Mouse (Mus musculus) lung, postnatal 10 days (tissue): ENCODE results near the gene Rnf126.
A peak's percentile ranks its signal among the peaks of the same experiment; 100 is the strongest.
"Not testable (repeated sequence)": the region's sequence is repeated elsewhere in the genome, so short reads cannot be mapped to it uniquely, and the experiment has no call there.

Experiments
- DNase-seq: peaks from one replicate; pipeline ENCODE4 v3.0.0; 2021

The Rnf126 gene

DNA sequence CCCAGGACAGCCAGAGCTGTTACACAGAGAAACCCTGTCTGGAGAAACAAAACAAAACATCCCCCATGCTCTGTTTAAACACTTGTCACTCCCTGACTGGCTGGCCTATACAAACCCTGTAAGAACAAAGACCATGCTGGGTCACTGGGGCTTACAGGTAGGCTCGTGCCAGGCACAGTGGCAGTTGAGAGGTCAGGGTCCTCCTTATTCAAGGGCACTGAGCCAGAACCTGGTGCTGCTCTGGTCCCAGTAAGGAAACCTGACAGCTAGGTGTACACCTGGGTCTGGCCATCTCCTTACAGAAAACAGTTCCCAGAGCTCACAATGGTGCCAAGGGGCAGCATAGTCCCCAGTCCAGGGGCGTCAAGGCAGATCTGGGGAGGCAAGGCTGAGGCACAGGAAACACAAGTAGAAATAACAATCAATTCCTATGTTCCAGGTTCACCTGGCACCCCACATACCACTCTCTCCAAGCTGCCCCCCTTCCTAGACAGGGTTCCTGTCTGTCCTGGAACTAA lies 1.5 kb downstream of the Rnf126 start:
- no peak for DNase-seq

DNA sequence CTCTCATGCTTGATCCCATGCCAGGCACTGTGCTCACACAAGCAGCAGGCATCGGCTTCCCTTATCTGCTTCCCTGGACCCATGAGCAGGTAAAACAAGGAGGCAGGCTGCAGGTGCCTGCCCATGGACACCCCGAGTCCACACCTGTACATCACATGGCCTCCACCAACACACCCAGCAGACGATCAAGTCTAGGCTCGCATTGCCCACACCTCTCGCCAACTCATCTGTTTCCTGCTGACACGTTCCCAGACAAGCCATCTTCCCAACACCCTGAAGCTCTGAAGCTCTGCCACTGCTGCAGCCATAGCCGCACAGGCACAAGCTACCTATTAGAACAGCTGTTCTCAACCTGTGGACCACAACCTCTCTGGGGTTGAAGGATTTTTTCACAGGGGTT lies 2.5 kb downstream of the Rnf126 start:
- DNase-seq: no peak

DNA sequence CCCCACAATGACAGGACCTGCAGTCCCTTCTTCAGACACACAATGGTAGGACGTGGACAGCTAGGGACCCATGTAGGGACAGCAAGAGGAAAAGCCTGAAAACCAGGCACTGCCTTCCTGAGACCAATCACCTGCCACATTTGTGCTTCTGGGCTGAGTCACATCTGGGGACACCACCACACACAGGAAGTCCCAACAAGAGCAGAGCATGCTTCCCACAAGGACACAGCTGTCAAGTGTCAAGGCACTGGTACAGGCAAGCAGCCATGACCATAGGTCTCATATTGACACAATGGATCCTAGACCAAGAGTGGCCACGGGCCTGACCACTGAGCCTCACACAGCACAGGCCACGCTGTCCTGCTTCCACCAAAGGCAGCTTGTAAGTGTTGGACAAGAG lies 3.9 kb downstream of the Rnf126 start:
- DNase-seq: no peak

DNA sequence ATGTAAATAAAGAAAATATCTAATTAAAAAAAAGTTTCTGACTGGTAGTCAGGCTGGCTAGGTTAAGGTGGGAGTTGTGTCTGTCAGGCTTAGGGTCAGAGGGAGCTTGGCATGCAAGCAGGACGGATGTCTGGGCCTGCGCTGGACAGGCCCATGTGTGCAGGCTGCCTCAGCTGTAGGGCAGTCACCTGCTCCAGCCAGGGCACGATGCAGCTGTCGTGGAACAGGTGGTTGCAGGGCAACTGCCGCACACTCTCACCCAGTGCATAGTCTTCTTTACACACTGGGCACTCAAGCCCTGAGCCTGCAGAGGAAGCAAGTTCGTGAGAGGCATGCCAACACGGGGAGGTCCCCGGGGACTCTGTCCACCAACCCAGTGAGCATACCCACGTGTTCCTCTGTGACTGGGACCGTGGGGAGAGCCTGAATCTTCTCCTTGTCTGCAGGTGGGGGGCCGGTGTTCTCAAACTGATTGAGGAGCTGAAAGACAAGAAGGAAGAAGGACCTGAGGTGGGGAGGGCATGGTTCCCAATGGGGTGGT lies 6.1 kb downstream of the Rnf126 start:
- DNase-seq: no peak

DNA sequence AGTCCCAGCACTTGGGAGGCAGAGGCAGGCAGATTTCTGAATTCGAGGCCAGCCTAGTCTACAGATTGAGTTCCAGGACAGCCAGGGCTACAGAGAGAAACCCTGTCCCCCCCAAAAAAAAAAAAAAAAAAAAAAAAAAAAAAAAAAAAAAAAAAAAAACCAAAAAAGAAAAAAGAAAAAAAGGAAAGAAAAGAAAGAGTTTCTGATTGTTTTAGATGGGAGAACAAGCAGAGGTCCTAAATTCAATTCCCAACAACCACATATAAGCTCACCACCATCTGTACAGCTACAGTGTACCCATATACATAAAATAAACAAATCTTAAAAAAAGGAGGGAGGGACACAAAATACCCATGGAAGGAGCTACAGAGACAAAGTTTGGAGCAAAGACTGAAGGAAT lies 7.1 kb downstream of the Rnf126 start:
- DNase-seq: not testable (repeated sequence)

DNA sequence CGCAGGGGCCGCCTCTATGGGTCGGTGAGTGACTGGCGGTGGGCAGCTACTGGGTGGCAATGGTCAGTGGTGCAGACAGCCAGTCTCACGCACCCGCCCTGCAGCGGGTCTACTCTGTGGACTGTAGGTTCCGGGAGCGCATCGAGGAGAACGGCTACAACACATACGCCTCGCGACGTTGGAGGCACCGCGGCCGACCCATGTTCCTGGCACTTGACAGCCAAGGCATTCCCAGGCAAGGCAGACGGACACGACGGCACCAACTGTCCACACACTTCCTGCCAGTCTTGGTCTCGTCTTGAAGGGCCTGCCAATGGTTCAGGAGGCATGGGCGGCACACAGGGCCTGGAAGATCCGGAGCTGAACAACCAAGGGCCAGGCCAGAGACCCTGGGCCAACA lies 10.1 kb downstream of the Rnf126 start:
- DNase-seq: no peak

DNA sequence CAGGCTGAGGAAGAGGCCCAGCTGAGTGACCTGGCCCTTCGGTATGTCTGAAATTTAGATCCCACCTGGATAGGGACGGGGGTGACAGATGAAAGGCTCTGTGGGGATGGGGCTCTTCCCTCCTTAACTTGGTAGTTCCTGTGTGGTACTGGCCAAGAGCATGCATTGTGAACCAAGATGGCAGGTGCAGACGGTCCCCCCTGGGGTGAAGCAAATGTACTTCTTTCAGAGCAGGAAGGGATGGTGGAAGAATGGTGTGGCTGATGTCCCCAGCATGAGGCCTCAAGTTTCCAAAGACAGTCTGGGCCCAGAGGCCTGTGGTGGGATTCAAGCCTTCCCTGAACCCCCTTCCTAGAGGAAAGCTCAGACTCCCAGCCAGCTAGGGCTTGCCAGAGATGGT lies 10.9 kb downstream of the Rnf126 start:
- DNase-seq: no peak

DNA sequence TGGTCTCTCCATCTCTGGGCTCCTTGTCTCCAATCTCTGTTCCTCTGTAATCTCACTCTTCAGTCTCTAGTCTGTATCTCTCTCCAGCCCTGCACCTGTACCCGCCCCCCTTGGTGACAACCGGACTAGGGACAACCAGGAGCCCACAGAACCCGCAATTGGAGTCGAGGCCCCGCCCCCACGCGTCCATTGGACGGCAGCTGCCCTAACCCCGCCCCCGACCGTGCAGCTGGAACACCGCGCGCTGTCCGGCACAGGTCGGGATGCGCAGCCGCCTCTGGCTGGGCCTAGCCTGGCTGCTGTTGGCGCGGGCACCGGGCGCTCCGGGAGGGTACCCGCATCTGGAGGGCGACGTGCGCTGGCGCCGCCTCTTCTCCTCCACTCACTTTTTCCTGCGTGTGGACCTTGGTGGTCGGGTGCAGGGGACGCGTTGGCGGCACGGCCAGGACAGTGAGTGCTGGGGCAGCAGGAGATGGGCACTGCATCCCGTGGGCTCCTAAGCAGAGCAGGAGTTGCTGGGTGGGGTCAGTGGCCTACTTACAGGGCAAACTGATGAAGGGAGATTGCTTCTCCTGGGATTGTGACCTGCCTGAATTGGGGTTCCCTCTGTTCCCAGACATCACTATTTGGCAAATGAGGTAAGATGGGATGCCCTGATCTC lies 11.8 kb downstream of the Rnf126 start, which contains the start of gene Fgf22:
Fgf22 (plus strand) TSS at position 221 of the 661 bp plus-strand sequence.
- peak; percentile 78 for DNase-seq

DNA sequence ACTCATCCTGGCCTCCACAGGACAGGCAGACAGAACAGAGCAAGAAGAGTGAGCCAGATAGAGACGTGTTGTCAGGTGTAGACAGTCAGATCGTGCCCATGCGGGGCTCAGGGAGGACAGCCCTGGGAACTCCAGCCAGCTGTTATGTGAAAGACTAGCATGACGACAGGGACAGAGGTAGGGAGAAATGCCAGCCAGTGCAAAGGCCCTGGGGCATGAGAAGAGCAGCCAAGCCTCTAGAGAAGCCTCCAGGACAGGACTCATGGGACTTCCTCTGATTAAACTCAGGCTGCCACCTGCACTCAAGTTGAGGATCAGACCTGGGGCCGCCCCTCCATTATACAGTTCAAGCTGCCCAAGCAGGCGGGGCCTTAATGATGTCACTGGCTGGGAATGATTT lies 18.3 kb downstream of the Rnf126 start:
- DNase-seq: no peak

DNA sequence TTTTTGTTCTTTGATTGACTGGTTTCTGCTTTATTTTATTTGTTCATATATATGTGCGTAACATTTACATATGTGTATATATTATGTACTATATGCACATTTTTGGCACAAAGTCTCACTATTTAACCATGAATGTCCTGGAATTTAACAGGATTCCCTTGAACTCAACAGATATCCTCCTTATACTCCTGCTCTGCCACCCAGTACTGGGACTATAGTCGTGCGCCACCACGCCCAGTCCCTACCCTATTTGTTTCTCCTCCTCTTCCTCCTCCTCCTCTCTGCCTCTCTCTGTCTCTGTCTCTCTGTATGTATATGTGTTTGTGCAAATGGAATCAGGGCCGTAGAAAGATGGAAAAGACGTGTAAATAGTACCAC lies 20.0 kb downstream of the Rnf126 start:
- no peak for DNase-seq

DNA sequence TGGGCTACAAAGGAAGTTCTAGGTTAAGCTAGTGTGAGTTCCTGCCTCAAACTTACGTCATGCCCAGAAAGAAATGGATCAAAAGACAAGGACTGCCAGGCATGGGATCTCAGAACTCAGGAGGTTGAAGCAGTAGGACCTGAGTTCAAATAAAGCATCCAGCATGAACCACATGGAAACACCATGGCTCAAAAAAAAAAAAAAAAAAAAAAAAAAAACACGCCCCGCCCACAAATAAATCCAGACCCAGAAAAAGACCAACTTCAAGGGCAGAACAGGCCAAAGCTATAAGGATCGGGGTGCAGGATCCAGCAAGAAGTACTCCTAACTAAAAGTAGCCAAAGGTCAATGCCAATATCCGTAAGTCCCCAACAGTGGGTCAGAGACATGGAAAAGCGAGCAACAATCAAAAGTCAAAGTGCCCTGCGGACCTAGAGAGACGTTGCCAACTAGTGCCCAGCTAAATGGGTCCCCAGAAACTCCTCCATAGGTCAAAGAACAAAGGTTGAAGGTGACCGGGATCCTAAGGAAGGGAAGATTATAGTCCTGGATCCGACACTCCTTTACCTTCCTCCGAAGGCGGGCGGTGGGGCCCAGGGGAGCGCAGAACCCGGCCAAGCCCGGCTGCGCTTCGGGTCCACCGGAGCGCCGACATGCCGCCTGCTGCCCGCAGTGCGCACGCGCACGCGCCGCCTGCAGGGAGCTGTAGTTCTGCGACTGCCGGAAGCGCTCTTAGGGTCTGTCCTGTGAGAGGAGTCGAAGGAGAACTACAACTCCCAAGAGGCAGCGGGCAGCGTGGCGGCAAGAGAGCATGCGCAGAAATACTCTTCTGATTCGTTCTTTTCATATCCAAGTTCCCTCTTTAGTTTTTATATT lies 20.6 kb downstream of the Rnf126 start, which contains the start of gene Polrmt:
Polrmt (minus strand) TSS at position 684 of the 876 bp plus-strand sequence.
- DNase-seq: peak; percentile 98

DNA sequence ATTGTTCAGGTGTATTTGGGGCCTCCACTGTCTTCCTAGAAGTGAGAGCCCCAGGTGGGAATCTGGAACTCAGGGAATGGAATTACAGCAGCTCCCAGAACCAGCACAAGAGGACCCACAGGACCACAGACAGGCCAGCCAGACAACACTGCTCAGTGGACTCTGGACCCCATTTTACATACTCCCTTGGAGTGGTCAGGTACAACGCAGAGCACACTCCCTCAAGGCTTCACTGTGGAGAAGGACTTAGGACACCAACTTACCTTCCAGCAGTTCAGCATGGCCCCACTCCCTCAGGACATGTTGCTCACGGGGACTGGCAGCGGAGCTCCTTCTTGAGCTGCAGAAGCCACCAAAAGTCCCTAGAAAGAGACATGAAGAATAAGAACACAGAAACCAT lies 21.3 kb downstream of the Rnf126 start:
- no peak for DNase-seq

DNA sequence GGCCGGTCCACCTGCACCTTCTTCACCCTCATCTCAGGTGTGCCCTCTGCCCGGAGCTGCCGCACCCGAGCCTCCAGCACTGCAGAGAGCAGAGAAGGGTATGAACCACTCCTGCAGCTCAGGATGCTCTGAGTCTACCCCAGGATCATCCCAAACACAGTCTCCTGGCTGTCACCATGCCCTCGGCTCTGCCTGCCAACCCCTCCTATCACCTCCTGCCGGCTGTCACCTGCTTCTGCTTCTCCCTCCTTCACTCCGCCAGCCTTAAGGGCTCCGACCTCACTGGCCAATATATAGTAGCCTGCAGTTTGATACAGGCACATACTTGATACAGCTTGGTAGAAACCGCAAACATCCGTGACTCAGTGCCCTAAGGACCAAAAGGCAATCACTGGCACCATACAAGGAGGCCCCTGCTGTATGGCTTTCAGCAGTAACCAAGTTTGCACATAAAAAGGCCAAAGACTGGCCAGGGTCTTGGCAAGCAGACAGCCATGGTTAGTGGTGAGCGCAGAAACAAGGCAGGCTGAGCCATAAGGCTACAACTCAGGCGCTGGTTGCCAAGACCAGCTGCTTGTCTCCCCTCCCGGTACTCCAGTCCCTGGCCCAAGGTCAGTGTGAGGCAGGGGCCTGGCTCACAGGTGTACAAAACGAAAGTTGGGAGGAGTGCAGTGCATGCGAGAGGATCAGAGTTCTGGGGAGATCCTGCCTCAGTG lies 22.9 kb downstream of the Rnf126 start:
- no peak for DNase-seq

DNA sequence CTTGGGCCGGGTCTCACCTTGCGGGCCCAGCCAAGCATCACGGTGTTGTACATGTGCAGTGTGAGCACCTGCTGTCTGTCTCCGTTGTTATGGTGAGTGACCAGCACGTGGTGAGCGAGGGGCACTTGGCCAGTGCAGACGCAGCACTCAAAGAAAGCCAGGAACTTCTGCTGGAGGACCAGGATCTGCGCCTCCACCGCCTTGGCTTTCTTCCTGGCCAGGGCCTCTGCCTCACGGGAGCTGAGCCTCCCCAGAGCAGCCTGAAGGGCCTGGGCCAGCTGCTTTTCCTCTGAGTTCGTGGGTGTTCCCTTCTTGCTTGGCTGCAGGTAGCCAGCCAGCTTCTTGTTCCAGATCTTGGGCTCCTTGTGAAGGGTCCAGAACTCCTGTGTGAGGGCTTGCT lies 23.6 kb downstream of the Rnf126 start:
- no peak for DNase-seq

DNA sequence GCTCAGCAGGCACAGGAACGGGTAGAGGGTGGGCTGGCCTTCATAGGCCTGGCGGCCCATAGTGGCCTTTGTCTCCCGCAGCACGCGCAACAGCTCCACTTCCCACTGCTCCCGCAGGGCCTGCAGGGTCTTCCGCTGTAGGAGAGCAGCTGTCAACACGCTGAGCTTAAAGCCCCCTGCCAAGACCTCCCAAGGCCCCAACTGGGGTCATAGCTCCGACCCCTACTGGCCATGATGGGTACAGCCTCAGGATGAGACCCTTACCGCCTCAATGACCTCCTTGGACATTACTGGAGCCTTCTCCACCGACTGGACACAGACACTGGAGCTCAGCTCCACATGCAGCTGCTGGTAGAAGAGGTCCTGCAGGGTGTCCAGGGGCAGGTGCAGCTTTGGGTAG lies 25.9 kb downstream of the Rnf126 start:
- no peak for DNase-seq

DNA sequence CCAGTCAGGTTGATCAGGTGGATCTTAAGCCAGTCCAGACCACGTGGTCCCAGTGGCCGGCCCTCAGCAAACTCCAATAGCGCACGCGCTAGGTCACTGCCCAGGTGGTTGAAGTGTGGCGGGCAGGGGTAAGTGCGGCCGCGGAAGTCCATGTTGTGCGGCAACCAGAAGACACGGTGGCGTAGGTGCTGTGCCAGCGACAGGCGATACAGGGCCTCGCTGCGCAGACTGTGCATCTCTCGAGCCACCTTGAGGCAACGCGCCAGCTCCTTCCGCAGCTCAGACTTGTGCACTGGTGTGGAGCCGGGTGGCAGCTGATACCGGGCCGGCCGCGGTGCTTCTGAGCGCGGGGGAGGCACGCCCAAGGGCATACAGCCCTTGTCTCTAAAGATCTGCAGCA lies 27.5 kb downstream of the Rnf126 start:
- no peak for DNase-seq

DNA sequence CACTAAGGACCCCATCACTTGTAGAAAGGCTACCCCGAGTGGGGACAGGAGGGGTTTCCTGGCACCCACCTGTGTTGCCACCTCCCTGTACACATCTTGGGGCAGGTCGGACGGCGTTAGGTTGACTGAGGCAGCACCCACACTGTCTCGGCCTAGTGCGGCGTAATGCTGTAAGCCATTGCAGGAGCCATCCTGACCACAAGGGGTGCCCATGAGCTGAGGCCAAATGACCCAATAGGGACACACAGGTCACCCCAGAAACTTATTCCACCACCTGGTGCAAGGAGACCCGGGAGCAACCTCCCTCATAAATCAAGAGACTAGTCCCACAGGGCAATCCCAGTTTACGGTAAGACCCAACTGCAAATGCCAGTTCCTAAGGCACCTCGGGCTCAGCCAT lies 28.5 kb downstream of the Rnf126 start:
- DNase-seq: no peak

DNA sequence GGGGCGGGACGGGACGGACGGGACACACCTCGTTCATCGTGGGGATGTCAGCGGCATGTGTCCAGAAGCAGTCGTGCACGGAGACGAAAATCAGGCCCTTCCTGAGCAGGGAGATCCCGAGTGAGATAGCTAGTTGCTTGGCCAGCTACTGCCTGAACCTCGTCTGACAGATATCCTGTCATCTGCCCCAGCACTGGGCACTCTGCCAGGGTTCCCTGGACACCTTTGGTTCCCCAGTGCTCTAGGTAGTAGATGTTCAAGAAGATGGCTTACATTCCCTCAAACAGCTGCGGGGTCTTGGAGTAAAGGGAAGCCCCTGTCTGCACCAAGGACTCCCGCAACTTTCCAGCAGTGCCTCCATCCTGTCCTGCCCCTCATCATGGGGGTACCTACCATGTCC lies 30.0 kb downstream of the Rnf126 start:
- DNase-seq: no peak

DNA sequence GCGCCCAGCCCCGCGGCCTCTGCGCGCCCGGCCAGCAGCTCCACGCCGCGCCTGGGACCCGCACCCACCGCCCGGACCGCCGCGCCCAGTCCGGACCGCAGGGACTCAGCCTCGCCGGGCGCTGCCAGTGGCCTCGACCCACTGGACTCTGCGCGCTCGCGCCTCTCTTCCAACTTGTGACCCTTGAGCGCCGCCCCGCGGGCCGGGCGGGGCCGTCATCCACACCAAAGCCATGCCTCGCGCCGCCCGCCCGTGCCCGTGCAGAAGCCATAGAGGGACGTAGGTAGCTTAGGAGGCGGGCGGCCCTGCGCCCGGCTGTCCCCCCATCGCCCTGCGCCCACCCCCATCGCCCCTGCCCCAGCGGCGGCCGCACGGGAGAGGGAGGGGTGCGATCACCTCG lies 31.4 kb downstream of the Rnf126 start:
- DNase-seq: no peak

DNA sequence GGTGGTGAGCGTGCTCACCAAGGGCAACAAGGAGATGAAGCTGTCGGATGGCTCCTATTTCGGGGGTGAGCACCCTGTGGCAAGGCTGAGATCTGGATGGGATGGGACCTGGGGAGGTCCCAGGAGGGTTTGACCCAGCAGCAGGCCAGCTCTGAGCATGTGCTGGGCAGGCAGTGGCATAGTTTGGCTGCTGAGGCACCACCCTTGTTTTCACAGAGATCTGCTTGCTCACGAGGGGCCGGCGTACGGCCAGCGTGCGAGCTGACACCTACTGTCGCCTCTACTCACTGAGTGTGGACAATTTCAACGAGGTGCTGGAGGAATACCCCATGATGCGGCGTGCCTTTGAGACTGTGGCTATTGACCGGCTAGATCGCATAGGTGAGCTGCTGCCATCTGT lies 32.9 kb downstream of the Rnf126 start:
- DNase-seq: no peak

DNA sequence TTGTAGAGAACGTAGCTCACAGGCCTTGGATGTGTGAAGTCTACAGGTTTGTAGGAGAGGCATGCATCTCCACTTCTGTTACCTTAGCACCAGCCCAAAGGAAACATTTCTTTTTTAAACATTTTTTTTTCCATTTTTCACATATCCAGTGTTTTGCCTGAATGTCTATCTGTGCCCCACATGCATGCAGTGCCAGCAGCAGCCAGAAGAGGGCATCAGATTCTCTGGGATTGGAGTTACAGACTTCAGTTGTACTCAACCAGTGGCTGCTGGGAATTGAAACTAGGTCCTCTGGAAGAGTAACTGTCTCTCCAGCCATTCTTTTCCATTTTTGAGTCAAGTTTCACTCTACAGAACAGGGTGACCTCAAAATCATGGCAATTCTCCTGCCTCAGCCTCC lies 34.3 kb downstream of the Rnf126 start:
- peak; percentile 32 for DNase-seq

DNA sequence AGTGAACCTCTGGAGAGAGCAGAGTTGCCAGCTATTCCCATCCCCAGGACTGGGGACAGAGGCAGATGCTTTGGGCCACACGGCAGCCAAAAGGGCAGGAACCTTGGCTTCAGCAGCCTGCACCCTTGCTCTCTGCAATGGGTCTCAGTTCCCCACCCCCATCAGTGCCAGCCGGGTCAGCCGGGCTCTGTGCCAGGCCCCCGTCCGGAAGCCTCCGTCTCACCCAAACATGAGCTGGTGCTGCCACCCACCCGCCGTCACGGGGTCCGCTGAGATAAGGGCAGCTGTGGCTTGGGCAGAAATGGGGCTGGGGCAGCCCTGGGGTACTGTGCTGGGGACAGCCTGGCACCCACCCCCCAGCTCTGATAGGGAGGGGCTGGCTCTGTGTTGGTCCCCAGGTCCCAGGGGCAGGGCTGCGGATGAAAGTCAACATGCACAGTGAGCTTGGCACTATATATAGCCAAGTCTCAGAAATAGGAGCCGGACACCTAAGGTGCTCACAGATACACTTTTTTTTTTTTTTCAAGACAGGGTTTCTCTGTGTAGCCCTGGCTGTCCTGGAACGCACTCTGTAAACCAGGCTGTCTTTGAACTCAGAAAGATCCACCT lies 37.3 kb downstream of the Rnf126 start:
- DNase-seq: peak; percentile 48
